Mouse (Mus musculus) adipocyte (in vitro differentiated cells): Measurements from ENCODE around the gene 9430015G10Rik.

Source experiments
- DNase-seq: peaks from one replicate; pipeline ENCODE4 v3.0.0-alpha.2; 2016; ENCODE audit warnings: low spot score

Gene 9430015G10Rik

DNA sequence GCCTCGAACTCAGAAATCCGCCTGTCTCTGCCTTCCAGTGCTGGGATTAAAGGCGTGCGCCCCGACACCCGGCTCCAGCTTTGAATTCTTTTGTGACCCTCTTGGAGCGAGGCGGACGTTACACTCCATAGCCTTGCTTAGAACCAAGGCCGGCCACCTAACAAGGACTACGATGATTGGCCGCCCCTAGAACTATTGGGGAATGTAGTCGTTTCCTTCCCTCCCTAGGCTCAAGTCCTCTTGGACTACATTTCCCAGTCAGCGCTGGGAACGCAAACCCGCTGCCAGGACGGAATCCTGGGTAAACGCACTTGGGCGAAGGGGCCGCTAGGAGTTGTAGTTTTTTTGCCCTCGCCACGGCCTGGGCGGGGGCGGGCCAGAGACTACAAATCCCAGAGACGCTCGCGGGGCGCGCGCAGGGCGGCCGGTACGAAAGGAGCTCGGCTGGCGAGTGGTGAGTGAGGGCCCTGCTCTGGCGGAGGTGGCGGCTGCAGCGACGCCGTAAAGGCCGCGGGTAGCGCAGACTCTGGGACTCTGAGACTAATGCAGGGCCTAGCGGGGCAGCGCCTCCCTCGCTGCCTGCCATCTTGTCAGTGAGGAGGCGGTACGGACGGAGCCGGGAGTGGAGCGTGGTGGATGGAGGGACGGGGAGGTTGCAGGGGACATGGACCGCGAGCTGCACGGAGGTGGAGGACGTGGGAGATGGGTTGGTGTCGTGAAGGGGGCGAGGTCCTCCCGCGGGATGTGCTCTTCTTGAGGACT is at the start of gene 9430015G10Rik:
Gene 9430015G10Rik (plus strand): TSS at position 413 of the 762 bp plus-strand sequence.
- peak; percentile 99 for DNase-seq

DNA sequence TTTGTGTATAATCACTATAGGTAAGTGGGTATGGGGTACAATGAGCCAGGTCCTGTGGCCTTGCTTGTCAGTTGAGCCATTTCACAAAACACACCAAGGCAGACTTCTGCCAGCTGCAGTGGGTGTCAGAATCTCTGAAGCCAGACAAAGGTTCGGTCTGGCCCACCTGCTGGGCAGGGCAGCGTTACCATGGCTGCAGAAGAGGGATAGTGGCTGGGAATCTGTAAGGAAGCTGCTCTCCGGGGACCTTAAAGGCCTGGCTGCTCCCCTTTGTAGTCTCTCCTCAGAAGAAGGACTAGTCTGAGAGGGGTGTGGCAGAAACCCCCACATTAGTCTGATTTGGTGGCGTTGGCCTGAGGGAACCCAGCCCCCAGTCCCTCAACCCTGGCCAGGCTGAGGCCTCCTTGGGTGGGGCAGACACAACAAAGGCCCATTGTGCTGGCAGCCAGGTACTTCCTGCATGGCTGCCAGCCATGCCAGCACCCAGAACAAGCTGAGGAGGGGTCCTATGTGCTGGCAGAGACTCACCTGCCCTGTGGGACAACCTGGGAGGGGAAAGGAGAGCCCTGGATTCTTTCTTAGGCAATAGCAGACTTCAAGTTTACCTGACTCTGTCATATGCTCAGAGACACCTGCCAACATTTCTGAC is 45.8 kb upstream of the 9430015G10Rik start:
- no peak for DNase-seq

DNA sequence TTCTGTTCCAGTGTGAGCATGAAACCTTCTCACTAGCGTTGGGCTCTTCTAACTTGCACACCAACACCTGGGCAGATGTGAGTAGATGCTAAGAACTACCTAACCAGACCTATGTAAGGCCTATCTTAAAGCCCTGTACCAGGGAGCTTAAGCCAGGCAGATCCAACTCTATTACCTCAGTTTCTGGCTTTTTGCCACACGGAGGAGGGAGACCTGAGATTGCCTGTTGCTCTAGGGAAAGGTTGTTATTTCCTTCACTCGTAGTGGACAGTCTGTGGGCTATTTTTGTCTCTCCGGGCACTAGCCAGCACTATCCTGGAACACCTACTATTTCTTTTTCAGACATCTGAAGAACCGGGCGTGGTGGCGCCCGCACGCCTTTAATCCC is 45.3 kb upstream of the 9430015G10Rik start:
- DNase-seq = no peak

DNA sequence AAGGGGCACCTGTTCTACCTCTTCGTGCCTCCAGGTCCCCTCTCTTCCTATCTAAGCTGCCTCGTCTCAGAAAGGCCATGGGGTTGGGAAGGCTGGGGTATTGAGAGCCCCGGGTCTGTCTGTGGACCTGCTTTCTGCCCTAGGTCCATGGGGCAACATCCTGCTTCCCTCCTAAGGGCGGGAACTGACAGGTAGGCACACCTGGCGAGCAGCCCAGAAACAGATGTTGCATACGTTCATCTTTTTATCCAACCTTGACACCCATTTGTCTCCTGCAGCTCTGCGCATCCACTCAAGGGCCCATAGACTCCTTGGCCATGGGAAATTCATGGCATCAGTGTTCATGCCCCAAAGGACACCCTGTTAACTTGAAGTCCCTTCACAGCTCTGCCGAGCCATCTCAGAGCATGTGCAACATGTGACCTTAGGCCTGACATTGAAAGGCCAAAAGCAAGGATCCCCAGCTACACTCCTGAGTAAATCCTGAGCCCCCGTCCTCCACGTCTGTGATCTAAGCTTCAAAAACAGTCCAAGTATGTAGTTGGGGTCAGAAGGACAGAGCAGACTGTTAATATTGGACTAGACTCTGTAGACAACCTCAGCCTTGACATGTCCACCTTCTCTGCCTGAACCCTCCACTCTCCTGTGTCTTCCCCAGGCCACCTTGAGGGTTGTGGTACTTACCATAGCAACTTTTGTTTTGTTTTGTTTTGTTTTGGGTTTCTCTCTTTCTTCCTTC is 44.5 kb upstream of the 9430015G10Rik start:
- no peak for DNase-seq

DNA sequence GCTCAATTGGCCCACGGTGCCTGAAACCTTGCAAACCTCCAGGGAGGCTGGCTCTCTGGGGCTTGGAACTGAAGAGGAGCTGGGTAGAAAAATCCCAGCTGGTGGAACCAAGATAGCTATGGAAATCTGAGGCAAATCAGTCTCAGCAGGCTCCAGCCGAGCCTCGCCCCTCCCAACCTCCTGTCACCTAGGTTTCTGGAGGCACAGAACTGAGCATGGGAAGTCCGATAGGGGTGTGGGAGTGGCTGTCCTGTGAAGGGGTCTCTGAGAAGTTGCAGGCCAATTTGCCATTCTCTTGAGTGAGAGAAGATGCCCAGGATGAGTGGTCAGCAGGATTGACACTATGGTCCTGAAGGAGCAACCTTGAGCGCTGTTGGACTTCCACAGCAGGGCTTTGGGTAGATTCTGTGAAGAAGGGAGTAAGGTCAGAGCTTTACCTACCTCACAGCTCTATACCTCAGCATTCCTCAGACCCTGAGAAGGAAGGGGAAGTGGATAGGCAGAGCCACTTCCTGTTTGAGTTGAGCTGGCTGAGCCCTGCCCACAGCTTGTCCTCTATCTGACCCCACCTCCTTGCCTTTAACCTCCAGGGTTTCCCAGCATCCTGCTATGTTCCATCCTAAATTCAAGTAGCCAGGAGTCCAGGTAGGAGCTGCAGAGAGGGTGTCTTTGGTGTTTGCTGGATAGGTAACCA is 42.4 kb upstream of the 9430015G10Rik start:
- no peak for DNase-seq

DNA sequence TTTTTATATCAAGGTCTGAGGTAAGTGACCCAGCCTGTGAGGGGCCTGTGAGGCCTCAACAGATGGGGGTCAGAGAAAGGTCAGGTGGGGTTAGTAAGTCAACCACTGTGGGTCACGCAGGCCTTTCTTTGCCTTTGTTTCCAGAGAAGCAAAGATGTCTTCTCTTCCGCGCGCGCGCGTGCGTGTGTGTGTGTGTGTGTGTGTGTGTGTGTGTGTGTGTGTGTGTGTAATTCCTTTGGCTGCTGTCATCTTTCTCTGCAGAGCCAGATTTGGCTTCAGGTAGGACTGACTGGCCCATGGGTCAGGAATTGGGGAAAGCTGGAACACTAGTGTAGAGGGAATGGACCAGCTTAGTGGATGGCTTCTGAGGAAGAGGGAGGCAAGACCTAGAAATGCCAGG is 40.1 kb upstream of the 9430015G10Rik start:
- DNase-seq = no peak

DNA sequence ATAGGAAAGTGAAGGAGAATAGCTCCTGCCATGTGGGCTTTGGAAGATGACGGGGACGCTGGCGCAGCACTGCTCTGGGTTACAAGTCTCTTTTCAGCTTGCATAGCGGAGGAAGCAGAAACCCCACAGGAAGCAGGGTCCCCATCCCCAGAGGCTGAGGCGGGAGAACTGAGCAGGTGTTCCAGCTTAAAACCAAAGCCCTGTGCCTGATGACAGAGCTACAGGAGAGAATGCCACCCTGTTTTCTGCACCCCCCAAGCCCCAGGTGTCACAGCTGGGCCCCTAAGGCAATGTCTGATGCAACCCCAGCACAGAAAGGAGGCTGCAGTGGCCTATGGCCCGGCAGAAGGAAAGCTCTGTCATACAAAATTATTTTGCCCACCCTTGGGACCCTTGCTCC is 39.5 kb upstream of the 9430015G10Rik start:
- DNase-seq = no peak

DNA sequence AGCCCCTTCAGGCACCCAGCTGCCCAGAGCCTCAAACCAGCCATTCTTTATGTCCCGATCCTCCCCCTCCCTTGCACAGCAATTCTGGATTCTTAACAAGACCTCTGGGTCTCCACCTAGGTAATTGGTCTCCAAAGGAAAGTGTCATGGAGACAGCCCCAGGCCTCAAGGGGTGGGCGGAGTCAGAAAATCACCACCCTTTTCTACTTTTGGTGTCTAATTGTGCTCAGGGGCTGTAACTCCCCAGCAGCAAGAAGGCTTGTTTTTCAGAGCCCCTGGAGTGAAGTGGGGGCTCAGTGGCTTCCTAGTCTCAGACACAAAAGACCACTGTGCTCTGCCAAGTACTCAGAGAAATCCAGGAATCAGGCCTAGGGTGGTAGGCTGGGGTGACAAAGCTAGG is 39.1 kb upstream of the 9430015G10Rik start:
- no peak for DNase-seq

DNA sequence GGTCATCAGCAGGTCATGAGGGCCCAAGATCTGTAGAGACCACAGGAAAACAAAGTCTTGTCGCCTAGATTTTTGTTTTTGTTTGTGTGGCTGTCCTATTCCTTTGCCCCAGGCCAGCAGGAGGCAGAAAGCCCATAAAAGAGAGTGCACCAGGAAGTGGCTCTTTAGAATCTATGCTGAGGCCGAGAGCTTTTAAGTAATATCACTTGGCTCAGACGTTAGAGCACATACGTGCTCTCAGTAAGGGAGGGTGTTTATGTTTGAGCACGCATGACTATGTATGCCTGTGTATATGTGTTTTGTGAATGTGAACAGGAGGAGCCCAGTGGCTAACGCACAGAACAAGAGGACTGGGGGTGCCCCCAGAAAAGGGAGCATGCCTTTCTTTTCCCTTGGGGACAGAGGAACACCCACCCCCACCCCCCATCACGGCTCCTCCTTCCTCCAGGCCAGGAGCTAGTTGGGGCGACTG is 32.8 kb upstream of the 9430015G10Rik start:
- no peak for DNase-seq

DNA sequence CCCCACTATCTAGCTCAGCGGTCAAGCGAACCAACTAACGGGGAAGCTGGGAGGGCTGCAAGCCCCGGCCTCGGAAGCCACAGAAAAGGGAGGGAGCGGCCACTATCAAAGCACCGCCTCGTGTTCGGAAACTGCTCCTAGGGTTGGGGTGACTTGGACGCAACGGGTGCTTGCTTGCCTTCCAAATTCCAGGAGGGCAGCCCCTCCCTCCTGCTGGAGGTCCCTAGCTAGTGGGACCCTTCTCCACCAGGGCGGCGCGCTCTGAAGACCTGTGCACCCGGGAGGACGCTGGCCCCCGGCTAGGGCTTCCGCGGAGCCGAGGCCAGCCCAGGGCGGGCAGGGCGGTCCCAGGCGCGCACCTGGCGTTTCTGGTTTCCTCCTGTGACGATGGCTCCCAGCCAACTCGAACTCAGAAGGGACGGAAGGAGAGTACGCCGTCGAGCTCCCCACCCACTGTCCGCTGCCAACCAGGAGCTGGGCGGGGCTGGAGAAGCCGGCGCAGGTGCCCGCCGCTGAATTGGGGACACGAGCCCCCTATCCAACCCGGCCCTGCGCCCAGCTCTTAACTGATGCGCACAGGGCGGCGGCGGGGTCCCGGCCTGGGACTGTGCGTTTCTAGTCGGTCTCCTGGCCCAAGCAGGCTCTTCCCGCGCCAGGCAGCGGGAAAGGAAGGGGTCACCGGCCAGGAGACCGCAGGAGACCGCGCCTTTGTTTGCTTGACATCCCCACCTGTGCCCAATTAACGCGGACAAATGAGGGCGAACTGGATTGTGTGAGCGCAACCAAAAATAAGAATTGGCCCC is 32.1 kb upstream of the 9430015G10Rik start:
- no peak for DNase-seq

DNA sequence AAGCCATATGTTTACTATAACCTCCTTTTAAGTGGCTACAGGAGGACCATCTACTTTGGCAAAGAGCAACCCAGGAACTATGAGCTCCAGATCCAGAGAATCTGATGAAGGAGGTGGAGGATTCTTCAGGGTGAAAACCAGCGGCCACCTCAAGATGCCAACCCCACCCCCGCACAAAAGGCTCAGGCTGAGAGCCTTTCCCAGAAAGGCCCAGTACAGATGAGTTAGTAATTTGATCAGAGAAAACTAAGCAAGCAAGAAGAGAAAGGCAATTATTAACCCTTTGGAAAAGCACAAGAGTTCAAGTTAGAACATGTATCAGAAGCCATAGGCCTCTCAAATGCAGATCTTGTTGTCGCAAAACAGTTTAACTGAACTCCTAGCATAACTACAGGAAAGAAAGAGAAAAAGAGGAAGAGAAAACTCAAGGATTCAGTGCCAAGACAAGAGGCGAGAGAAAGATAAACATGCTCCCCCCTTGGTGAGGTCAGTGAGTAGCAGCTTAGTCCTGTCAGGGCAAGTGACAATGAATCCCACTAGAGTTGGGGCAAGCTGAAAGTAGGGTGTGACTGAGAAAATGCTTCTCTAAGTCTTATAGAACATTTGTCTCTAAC is 27.1 kb upstream of the 9430015G10Rik start:
- no peak for DNase-seq

DNA sequence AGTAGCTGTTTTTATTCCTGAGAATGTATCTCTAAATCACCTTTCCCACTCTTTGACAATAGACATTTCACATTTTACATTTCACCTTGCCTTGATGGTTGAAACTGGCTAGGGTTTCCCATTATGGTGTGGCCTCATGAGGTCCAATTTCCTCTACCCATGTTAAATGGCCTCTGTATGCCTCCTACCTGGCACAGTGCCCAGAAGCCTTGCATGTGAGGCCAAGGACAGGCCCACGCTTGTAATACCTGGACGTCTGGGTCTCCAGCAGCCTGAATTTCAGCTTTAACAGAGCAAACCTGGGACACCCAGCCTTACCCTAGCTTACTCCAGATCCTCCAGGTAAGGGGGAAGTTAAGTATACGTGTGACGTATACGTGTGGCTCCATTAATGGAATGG is 26.4 kb upstream of the 9430015G10Rik start:
- DNase-seq = peak; percentile 9

DNA sequence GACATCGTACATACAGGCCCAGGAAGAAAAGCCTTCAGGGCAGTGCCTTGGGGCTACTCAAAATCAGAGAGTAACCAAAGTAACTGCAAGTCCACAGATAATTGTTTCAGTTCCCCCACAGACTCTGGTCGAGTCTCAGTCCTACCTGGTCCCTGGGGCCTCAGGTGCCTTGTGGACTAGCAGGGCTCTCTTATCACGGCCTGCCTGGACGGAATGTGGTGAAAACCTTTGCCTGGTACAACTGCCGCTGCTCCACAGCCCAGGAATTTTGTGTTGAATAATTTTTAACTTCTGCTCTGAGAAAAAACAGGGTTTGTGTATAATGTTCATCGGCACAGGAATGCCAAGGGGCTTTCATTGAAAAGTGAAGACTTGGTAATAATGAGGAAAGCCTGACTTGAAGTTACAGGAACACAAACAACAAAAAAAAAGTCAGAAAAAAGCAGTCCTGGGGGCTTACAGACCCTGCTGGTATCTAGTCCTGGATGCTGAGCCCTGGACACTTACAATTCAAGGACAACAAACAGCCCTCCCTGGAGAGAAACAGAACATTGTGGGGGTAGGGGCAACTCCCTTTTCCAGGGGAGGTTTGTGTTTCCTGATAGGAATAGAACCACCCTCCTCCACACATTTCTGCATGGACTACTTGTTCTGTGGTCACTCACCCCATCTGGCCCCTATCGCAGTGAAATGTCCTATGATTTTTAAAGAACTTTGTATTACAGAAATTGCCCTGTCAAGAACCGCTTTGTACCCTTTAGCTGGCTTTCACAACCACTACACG is 25.5 kb upstream of the 9430015G10Rik start:
- DNase-seq = no peak

DNA sequence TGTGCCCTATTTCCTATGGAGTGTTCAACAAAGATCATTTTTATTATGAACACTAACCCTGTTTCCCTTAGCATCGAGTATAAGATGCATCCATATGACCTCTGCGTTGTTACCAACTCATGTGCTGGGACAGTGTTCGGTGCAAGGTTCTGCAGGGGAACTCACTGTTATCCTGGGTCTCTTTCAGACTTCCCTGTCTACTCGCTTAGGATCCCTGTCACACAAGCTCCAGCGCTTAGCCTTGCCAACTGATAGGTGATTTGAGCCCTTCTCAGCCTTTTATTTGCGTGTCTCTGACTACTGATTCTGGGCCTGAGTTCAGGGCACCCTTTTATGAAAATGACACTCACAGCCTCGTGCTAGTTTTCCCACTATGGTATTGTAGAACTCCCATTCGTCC is 24.5 kb upstream of the 9430015G10Rik start:
- DNase-seq = no peak

DNA sequence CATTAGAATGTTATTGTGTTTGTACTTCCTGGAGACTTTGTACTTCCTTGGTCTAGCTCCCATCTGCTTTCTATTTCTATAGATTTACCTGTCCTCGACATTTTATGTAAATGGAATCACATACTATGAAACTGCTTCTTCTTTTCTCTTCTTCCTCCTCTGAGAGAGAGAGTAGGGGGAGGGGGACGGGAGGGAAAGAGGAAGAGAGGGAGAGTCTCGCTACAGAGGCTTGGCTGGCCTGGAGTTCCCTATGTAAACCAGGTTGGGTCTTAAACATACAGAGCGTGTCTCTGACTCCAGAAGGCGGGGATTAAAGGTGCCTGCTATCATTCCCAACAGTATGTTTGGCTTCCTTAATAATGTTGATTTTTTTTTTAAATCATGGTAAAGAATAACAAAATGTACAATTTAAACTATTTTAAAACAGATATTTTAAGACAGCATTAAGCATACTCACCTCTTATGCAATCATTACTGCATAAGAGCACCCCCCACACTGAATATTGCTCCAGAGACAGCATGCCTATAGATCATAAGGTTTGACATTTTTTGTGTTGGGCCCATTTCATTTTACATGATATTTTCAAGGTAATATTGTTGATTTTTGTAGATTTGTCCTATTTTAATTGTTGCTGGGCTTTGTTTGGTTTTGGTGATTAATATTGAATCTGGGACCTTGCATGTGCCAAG is 22.2 kb upstream of the 9430015G10Rik start:
- no peak for DNase-seq

DNA sequence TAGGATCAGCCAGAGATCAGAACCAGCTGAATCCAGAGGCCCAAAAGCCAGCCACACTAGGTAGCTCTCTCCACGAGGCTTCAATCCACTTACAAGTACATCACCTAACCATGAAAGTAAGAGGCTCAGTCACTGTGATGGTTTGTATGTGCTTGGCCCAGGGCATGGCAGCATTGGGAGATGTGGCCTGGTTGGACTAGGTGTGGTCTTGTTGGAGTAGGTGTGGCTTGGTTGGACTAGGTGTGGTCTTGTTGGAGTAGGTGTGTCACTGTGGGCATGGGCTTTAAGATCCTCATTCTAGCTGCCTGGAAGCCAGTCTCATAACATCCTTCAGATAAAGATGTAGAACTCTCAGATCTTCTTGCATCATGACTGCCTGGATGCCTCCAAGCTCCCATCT is 18.5 kb upstream of the 9430015G10Rik start:
- no peak for DNase-seq

DNA sequence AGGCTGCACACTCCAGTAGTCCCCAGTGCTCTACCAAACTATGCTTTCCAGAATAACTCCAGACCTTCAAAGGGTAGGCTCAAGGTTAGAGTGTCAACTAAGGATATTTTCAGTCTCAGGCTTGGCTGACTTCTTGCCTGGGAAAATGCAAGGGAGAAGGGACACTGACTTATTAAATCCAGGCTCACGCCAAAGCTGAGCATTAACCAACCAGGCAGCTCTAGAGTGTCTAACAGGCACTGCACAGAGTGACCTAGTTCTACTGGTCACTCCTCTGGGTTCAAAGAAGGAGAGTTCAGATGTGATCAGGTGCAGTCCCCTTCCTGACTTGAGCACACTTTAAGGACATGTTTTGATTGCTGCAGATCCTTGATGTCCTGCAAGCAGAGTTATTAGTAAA is 17.0 kb upstream of the 9430015G10Rik start:
- DNase-seq = no peak

DNA sequence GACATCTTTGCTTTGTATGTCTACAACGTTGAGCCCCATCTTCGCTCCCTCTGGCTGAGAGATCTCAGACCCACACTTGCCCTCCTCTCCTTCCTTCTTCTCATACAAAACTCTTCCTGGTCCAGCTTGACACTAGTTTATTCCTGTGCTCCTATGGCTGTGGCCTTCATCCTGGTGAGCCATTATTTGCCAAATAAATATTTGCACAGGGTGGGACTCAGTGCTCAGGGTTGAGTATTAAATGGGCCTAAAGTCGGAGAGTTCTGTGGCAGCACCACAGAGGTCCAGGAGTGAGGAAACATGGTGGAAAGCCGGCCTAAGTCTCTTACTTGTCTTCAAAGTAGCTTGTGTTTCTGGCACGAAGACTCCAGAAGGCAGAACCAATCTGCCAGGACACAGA is 16.0 kb upstream of the 9430015G10Rik start:
- DNase-seq = no peak

DNA sequence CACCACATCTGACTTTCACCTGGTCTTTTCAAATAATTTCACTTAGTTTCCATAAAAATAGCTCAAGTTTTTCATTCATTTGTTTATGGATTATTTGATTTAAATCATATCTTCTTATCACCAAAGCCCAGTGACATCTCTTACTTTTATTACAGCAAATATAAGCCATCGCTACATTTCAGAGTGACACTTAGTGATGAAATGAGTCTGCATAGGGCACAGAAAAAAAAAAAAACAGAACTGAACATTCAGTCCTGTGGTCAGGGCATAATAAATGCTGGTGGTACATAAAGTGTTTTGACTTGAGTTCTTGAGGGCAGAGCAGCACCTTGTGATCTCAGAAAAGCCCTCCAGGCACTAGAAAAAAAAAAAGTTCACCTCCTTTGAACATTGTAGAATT is 13.6 kb upstream of the 9430015G10Rik start:
- no peak for DNase-seq
